Mouse (Mus musculus): ENCODE data around the gene Gata2. TPM values are rescaled to one million over a fixed set of nuclear protein-coding genes. Genes with fewer than 3 reads are reported as not detected.

Gata2 gene
- total RNA-seq, 2 experiments from 2014 or later: 4.4 to 6.3 TPM

GRCm38 (mm10) chr6:88194978-88195325 lies 1.3 kb downstream of the Gata2 start:
- DNase-seq: no peak

- DNase-seq: no peak
Observed at GRCm38 (mm10) chr6:88196054-88196732, 2.5 kb downstream of the Gata2 start.

GRCm38 (mm10) chr6:88196733-88197312 lies 3.1 kb downstream of the Gata2 start:
- no peak for DNase-seq

GRCm38 (mm10) chr6:88197313-88198069 lies 3.8 kb downstream of the Gata2 start:
- no peak for DNase-seq

GRCm38 (mm10) chr6:88198070-88198940 lies 4.6 kb downstream of the Gata2 start:
- peak; percentile 83 for DNase-seq

- no peak for DNase-seq
Observed at GRCm38 (mm10) chr6:88199001-88199717, 5.5 kb downstream of the Gata2 start.

- DNase-seq: no peak
Observed at GRCm38 (mm10) chr6:88199718-88200692, 6.3 kb downstream of the Gata2 start.

- DNase-seq: no peak
Observed at GRCm38 (mm10) chr6:88200693-88201609, 7.3 kb downstream of the Gata2 start.

- DNase-seq: no peak
Observed at GRCm38 (mm10) chr6:88201926-88202700, 8.4 kb downstream of the Gata2 start.

- no peak for DNase-seq
Observed at GRCm38 (mm10) chr6:88202921-88203690, 9.4 kb downstream of the Gata2 start.

- no peak for DNase-seq
Observed at GRCm38 (mm10) chr6:88203791-88204405, 10.2 kb downstream of the Gata2 start.

- DNase-seq: peak; percentile 55
Observed at GRCm38 (mm10) chr6:88204531-88205385, 11.1 kb downstream of the Gata2 start.

GRCm38 (mm10) chr6:88205386-88205700 lies 11.7 kb downstream of the Gata2 start:
- no peak for DNase-seq

GRCm38 (mm10) chr6:88205937-88206336 lies 12.2 kb downstream of the Gata2 start:
- no peak for DNase-seq

- DNase-seq: no peak
Observed at GRCm38 (mm10) chr6:88206566-88206965, 12.9 kb downstream of the Gata2 start.

GRCm38 (mm10) chr6:88207403-88208033 lies 13.8 kb downstream of the Gata2 start:
- no peak for DNase-seq
